Mouse (Mus musculus) hematopoietic stem cell, adult 5-6 weeks (primary cell): ENCODE measurements around the gene Fndc8. TPM values are rescaled to one million over a fixed set of nuclear protein-coding genes. Genes with fewer than 3 reads are reported as not detected.
A peak's percentile ranks its signal among the peaks of the same experiment; 100 is the strongest.

ENCODE experiments used
- ATAC-seq, 2 experiments: fragments of 125-278 bp in 1 of 2; replicated peaks in 1 of 2; 2 replicates each; pipeline ENCODE4 v1.8.0; 2016 to 2017; ENCODE audit warnings: inconsistent platforms in 2 of 2, mild to moderate bottlenecking in 2 of 2, moderate number of reproducible peaks in 2 of 2, low read depth in 1 of 2, moderate TSS enrichment in 1 of 2; ENCODE audit not compliant: low FRiP score in 2 of 2, poor library complexity in 2 of 2, severe bottlenecking in 2 of 2, insufficient read depth in 1 of 2, low TSS enrichment in 1 of 2
- total RNA-seq: library from RNA; stranded (forward); fragments of 172-1452, 232-1000 nt; gene quantifications from 2 replicates; pipeline ENCODE4 v1.2.3, GENCODE M21; 2017

The Fndc8 gene
- total RNA-seq, 1 experiment from 2014 or later: not detected

DNA sequence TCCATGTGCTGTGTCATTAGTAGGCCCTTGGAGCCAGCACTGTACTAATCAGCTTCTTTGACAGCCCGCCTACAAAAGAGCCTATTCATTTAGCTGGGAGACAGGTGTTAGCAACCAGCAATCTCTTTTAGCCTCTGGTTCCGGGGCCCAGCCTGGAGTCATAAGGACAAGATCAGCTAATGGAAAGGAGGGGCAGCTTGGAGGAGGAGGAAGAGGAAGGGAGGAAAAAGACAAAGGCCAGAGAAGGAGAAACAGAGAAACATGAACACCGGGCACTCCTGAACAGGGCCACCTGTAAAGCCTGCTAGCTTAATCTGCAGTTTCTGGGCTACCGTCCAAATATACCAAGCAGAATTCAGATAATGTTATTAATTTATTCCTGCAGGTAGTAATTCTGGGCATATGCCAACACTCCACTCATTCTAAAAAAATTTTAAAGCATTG is 28.4 kb upstream of the Fndc8 start:
- ATAC-seq: no peak

DNA sequence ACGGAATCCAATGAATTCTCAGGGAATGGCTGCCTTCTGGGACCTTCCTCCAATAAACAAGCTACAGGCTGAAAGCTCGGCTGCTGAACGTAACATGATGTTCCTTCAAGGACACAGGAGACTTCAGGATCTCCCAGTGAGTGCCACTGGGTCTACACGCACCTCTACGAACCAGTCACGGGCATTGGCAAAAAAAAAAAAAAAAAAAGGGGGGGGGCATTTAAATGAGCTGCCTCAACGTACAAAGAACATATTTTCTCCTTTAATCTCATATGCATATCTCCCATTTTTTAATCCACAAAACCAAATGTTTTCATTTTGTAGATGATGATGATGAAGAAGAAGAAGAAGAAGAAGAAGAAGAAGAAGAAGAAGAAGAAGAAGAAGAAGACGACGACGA is 26.0 kb upstream of the Fndc8 start:
- ATAC-seq: no peak

DNA sequence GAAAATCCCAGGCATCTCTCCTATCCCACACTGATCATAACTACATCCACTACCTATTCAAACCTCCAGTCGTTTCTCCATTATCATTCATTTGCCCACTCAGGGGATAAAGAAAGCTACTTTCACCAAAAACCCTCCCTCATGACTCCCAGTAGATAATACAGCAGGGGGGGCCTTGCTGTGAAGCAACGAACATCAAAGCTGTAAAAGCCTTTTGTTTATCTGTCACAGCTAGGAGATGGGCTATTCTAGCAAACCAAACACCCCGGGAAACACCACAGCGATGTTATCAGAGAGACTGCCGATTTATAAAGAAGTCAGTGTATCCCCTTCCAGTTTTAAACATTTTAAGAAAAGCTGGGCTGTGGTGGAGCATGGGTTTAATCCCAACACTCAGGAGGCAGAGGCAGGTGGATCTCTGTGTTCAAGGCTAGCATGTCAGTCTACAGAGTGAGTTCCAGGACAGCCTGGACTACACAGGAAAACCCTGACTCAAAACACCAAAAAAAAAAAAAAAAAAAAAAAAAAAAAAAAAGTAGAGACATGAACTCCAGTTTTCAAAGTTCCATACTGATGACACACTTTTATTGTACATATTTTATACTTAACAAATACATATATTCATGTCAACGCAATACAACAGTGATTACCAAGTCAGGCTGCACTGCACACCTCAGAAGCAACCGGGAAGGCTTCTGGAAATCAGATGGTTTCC is 24.9 kb upstream of the Fndc8 start:
- no peak for ATAC-seq

DNA sequence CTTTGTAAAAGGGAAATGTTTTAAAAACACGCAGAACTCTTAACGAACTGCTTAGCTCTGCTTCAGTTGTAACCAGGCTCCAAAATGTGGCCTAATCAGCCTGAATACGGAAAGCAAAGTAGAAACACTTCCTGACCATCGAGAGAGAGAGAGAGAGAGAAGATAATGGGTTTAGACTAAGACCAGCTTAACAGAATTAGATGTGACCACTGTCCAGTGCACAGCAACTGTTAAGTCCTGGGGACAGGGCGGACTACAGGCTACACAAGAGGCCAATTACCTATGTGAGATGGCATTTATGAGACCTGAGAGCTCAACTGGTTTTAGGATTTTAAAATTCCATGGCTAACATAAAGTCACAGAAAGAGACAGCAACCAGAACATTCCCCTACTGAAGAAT is 24.0 kb upstream of the Fndc8 start:
- ATAC-seq: no peak

DNA sequence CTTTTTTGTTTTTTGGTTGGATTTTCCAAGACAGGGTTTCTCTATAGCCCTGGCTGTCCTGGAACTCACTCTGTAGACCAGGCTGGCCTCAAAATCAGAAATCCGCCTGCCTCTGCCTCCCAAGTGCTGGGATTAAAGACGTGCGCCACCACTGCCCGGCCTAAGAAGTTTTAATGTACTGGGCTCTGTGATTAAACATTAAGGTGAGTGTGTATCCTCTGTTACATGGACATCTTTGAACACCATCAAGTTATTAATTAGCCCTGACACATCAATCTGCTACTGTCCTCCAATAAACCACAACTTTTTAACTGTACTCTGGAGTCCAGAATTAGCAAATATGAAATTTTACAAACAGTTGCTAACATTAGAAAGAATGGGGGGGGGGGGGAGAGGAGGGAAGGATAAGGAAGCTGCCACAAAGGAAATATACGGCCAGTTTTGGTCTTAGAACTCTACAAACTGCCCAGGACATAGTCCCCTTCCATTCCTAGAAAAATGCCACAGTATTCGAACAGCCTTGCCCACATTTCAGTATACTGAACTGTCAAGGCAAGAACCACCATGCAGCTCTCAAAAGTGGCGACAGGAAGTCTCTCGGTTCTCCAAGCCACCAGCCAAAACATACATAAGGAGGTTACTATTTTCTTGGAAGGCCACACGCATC is 22.3 kb upstream of the Fndc8 start:
- ATAC-seq: no peak; a peak in 1 of 4 replicates

DNA sequence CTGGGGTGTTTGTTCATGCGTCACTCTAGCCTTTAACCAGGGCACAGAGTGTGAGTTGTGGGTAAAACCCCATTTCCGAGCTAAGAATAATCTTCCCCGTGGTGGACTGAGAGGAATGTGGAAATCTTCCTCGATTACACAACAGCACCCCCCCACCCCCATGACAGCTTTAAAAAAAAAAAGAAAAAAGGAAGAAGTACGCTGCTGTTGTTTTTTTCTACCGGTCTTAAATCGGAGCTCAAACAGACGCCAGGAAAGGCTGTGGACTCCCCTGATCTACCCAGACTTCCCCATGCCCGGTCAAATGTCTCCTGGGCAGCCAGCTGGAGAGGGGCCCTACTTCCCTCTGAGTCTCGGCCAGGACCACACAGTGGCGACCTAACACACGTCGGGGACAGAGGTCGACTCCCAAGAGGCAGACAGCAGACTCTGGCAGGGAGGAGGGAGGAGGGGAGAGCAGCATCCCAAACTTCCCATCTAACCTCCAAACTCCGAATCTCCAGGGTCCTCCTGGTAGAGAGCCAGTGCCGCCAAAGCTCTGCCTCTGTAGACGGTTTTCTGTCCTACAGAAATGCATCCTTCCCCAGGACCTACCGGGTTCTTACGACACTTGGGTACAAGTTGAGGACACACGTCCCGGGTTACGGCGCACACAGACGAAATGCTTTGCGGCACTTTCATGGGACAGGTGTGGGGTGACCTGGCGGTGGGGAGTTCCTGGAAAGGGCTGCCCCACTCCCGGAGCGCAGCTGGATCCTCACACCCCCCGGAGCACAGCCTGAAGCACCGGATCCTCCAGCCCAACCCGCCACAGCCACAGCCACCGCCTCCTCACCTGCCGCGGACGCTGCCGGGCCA is 21.5 kb upstream of the Fndc8 start:
- peak; percentile 72 to 74 for ATAC-seq

DNA sequence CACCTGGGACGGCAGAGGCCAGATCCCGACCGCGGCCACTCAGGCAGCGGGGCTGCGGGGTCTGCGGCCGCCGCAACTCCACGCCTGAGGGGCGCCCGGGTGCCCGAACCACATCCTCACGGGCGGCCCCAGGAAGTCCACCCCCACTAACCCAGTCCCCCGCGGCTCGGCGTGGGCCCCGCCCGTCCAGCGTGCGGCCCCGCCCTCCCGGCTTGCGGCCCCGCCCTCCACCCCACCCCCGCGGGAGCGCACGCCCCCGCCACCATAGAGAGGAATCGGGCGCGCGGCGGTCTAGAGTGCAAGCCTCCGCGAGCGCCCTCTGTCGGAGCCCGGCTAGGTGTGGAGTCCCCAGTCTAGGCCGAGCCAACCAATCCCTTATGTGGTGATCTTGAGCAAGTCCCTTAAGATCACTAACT is 20.9 kb upstream of the Fndc8 start, which contains the start of gene Rffl:
TSS of gene Rffl (minus strand) at position 180 of the 416 bp plus-strand sequence.
- peak; percentile 78 for ATAC-seq

DNA sequence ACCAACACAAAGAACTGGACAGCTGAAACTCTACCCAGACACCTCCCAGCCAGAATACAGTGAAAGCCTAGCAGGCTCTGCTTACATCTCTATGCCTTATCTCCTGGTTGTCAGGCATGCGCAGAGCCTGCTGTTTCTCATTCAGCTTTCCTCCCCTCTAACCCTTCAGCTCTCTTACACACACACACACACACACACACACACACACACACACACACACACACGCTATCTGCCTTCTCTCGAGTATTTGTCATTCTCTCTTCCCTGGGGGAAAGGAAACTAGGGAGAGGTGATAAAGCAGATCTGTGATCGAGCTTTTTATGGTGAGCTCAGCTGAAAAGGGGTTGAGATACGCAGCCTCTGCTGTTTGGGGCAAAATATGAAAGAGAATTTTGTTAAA is 17.0 kb upstream of the Fndc8 start:
- ATAC-seq: no peak

DNA sequence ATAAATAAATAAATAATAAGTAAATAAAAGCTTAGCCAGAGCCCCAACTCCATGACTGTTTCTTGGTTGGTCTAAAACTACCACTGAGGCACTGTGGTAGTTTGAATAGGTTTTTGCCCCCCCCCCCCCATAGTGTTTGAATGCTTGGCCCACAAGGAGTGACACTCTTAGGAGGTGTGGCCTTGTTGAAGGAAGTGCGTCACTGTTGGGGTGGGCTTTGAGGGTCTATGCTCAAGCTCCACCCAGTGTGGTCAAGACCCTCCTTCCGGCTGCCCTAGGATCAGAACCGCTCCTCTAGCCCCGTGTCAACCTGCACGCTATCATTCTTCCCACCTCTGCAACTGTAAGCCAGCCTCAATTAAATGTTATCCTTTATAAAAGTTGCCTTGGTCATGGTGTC is 16.3 kb upstream of the Fndc8 start:
- ATAC-seq: no peak

DNA sequence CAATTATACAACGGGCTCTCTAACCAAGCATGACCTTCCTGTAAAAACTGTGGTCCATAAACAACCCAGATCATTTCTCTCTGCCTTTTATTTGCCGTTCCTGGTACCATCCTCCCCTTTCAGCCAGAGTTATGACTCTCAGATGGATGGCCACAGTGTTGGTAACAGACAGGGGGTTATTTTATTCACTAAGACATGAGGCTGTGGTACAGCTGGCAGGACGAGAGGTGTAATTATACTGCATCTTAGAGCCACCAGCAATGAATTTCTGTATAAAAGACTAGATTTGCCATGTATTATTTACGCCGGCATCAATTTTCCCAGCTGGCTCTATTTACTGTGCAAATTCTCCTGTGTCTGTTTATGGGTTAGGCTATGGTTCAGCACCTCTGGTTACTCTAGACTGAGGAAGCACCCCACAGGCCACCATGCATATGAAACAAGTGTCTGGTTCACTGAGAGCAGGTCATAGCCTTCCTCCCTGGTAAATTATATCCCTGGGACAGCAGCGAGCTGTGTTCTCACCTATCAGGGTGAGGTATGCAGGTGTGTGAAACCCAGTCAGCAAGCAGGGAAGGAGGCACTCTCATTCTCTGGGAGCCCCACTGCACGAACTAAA is 14.1 kb upstream of the Fndc8 start:
- ATAC-seq: no peak

DNA sequence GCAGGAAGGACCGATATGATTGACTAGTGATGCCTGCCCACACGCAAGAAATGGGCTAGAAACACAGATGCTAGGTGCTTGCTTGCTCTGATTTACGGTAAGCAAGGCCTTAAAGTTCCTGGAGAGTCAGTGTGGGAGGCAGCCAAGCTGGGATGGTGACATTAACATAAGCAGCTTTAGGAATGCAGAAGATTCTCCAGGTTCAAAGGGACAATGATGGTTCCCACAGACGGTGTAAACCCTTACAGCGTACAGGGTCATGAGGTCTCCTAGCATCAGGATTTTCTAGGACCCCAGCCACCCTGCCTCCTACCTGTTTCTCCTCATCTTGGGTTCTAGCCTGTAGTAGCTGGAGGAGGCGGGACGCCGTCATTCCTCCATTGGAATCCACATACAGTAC is 8.7 kb upstream of the Fndc8 start:
- ATAC-seq: no peak

DNA sequence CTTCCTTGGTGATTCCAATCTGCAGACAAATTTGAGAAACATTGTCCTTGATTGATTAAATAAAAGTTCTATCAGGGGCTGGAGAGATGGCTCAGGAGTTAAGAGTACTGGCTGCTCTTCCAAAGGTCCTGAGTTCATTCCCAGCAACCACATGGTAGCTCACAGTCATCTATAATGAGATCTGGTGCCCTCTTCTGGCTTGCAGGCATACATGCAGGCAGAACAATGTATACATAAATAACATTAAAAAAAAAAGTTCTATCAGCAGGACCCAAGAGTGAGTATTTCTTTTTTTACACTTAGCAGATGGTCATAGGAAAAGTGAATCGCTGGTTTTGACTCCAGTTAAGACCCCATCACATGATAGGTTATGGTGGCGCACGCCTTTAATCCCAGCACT is 5.4 kb upstream of the Fndc8 start:
- ATAC-seq: no peak

DNA sequence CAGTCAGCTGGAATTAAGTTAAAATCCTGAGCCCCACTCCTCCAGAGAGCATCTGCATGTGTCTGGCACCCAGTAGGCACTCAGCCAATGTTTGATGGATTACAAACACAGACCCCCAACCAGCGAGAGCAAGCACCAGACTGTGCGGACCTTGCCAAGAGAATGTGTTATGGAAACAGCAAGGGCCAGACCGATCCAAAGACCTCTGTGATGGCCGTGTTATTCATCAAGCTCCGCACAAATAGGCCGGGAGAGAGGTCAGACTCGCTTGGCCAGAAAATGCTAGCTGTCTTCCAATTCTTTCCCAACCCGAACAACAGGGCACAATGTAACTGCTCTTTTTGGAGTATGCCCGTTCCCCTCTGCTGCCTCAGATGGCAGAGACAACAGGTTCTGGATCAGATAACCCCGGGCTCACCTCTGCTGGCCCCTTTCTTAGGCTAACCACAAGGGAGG is 3.4 kb upstream of the Fndc8 start:
- ATAC-seq: no peak

DNA sequence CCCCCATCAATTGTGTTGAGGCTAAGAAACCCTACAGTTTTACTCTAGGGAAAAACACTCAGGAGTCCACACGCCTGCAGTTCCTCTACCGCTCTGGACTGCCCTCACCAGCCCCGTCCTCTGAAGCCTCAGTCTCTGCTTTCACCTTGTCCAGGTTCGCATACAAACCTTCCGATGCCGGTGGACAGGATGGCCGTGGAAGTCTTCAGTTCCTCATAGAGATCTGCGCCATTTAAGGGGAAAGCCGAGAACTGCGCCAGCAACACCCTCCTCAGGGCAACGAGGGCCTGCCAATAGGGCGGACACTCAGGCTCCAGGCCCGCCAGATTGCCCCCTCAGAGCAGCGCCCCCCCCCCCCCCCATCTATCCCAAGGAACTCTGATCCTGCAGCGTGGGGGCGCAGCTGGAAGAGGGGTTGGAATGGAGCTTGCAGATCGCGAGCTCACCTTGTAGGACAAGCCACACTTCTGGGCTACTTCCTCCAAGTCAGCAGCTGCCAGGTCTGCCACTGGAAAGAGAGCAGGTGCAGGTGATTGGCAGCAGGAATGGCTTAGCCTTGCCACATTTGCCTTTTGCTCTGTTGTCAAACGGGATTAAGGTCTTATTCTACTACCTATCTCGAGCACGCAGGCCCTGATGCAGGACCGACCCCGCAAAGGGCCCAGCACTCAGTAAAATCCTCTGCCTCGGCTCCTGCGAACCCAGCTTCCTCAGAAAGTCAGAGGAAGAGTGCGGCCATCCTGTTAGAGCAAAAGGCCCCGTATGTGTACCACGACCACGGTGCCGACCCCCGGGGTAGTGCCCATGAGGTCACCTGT is 2.2 kb upstream of the Fndc8 start:
- ATAC-seq: peak; percentile 24 to 41

DNA sequence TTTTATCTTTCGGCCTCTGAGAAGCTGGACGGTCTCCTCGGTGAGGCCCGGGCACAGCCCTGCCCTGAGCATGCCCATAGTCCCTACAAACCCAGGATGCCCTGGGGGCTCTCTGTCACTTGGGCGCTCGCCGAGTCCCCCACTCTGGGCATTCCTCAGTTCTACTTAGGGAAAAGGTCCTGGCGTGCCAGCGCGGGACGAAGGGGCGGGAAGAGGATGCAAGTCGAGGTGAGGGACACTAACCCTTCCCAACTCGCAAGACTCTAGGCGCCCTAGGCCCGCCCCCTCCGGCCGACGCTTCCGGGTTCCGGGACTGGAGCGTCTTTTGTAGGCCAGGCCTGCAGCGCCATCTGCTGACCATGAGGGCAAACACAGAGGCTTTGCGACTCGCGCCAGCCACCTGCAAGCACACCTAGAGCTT is 1.6 kb upstream of the Fndc8 start, which contains the start of gene Rad51d:
TSS of gene Rad51d (minus strand) at position 273 of the 421 bp plus-strand sequence.
- peak; percentile 97 to 98 for ATAC-seq

DNA sequence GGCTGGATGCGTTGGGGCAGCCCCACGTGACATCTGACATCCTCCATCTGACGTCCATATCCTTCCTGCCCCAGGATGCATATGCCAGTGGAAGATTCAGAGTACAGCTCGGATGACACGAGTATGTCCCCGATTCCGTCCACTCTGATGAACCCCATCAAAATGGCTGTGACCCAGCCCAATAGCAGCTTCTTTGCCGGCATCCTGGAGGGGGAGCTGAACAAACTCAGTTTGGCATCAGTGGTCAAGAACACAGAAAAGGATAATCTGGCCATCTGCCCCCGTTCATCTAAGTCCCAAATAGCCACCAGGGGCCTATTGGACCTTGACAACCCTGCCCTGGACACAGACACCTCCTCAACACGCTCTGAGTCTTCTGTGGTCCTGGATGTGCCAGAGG is 5.6 kb downstream of the Fndc8 start:
- ATAC-seq: no peak

DNA sequence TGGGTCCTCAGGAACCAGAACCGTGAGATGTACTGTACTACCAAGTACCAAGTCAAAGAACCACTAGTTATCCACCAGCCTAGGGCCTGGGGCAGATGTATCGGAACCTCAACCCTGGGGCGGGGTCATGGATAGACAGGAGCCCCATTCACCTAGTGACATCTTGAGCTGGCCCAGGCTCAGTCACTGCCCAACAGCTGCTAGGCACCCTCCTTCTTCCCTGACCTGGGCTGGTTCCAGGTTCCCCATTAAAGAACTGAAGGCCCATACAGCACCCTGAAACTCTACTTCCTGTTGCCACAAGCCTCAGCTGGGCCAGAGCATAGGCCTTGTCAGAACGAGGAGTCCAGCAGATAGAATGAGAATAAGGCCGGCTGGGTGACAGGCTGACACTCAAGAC is 7.8 kb downstream of the Fndc8 start:
- ATAC-seq: no peak
